Mouse (Mus musculus) intestine, embryonic 15.5 days (tissue): Measurements from ENCODE around the gene Pstk. TPM values are rescaled to one million over a fixed set of nuclear protein-coding genes. Genes with fewer than 3 reads are reported as not detected.

Experiments used
- ATAC-seq: fragments of 200-750 bp; cut with Nextera tagmentation; 2 replicates; pipeline ENCODE4 v1.8.0; 2017; ENCODE audit warnings: moderate TSS enrichment, moderate library complexity
- H3K27ac ChIP-seq: fragments of 300-500 bp; sonication (generic); 2 replicates; pipeline ENCODE4 v1.5.1; 2015; ENCODE audit warnings: mild to moderate bottlenecking, inconsistent platforms
- H3K27me3 ChIP-seq: fragments of 300-500 bp; sonication (generic); replicated peaks from 2 replicates; pipeline ENCODE4 v1.6.1; 2015; ENCODE audit warnings: inconsistent platforms
- H3K36me3 ChIP-seq: fragments of 300-500 bp; sonication (generic); 2 replicates; pipeline ENCODE4 v1.6.1; 2015; ENCODE audit warnings: inconsistent platforms
- H3K4me1 ChIP-seq: fragments of 300-500 bp; sonication (generic); replicated peaks from 2 replicates; pipeline ENCODE4 v1.6.1; 2015; ENCODE audit warnings: inconsistent platforms
- H3K4me2 ChIP-seq: fragments of 300-500 bp; sonication (generic); replicated peaks from 2 replicates; pipeline ENCODE4 v1.6.1; 2015; ENCODE audit warnings: mild to moderate bottlenecking, inconsistent platforms
- H3K4me3 ChIP-seq: fragments of 300-500 bp; sonication (generic); replicated peaks from 2 replicates; pipeline ENCODE4 v1.5.1; 2015; ENCODE audit warnings: inconsistent platforms
- H3K9ac ChIP-seq: fragments of 300-500 bp; sonication (generic); 2 replicates; pipeline ENCODE4 v1.6.1; 2015; ENCODE audit warnings: inconsistent platforms
- H3K9me3 ChIP-seq: fragments of 300-500 bp; sonication (generic); 2 replicates; pipeline ENCODE4 v1.6.1; 2016; ENCODE audit warnings: inconsistent platforms
- WGBS: fragments of 180-500 bp; shearing (Covaris S2); methylation state at CpG from one replicate; pipeline ENCODE4 v1.1.7; 2015; 5-methylcytosine and 5-hydroxymethylcytosine counted together
- polyA plus RNA-seq: library from polyadenylated mRNA; unstranded; fragments of >200 nt; fragmentation: Nextera tagmentation; extraction: Ambion mirVana; gene quantifications from 2 replicates; pipeline ENCODE4 v1.2.1, GENCODE M21; 2015

The Pstk gene
- polyA plus RNA-seq, result 71.2 and 75.7 TPM in 2 replicates

- no peaks in the 10 kb centered on the region for H3K36me3 ChIP-seq
- H3K4me2 ChIP-seq, result peak within 1 kb of the TSS; percentile 75
- peak; percentile 98 for ATAC-seq
- H3K4me3 ChIP-seq, result peak within 1 kb of the TSS; percentile 81
- H3K9ac ChIP-seq, result peak within 1 kb of the TSS; percentile 95
- no peaks in the 10 kb centered on the region; the same call in 1 of the 2 replicates for H3K4me1 ChIP-seq
- H3K27me3 ChIP-seq, result no peaks in the 10 kb centered on the region
- peak within 1 kb of the TSS; percentile 99 for H3K27ac ChIP-seq
- WGBS, result 4% methylated on average over 47 of the region's 47 CpGs
- no peaks in the 10 kb centered on the region for H3K9me3 ChIP-seq
Observed at GRCm38 (mm10) chr7:131370648-131371469, at the start of gene Pstk. Gene Pstk (plus strand): TSS chr7:131371141.

GRCm38 (mm10) chr7:131322192-131322591, 48.7 kb upstream of the Pstk start, which contains the start of gene Cuzd1:
Gene Cuzd1 (minus strand): TSS chr7:131322292.
- ATAC-seq, result no peak
- Histone ChIP-seq H3K9me3 (no peaks in the 10 kb centered on the region), H3K4me3 (no peak within 1 kb of the TSS), H3K4me1 (no peaks in the 10 kb centered on the region), H3K9ac (no peak within 1 kb of the TSS), H3K27me3 (no peaks in the 10 kb centered on the region), H3K27ac (no peak within 1 kb of the TSS), H3K36me3 (no peaks in the 10 kb centered on the region), H3K4me2 (no peak within 1 kb of the TSS)
- 84% methylated on average over 2 of the region's 2 CpGs for WGBS

- H3K4me1 ChIP-seq, result no peaks in the 10 kb centered on the region
- no peaks in the 10 kb centered on the region for H3K27me3 ChIP-seq
- H3K4me3 ChIP-seq, result no peak overlapping the region
- no peak for ATAC-seq
- WGBS, result 85% methylated on average over 5 of the region's 5 CpGs
- H3K36me3 ChIP-seq, result no peaks in the 10 kb centered on the region
- H3K4me2 ChIP-seq, result no peak overlapping the region
- H3K9me3 ChIP-seq, result no peaks in the 10 kb centered on the region
- H3K27ac ChIP-seq, result no peak overlapping the region
- no peak overlapping the region for H3K9ac ChIP-seq
Observed at GRCm38 (mm10) chr7:131327054-131327453, 43.9 kb upstream of the Pstk start.

- no peaks in the 10 kb centered on the region for H3K9me3 ChIP-seq
- WGBS, result 93% methylated on average over 5 of the region's 5 CpGs
- ATAC-seq, result no peak
- no peaks in the 10 kb centered on the region for H3K27me3 ChIP-seq
- no peaks in the 10 kb centered on the region for H3K36me3 ChIP-seq
- no peaks in the 10 kb centered on the region for H3K4me1 ChIP-seq
- no peak within 1 kb of the TSS for H3K4me2 ChIP-seq
- no peak within 1 kb of the TSS for H3K4me3 ChIP-seq
- no peak within 1 kb of the TSS for H3K9ac ChIP-seq
- H3K27ac ChIP-seq, result no peak within 1 kb of the TSS
Observed at GRCm38 (mm10) chr7:131329416-131329815, 41.5 kb upstream of the Pstk start, which contains the start of gene Fam24b. Gene Fam24b (minus strand): TSS chr7:131329516.

GRCm38 (mm10) chr7:131331688-131332087, 39.3 kb upstream of the Pstk start:
- ATAC-seq, result no peak
- H3K27me3 ChIP-seq, result no peaks in the 10 kb centered on the region
- H3K9ac ChIP-seq, result no peak overlapping the region
- no peaks in the 10 kb centered on the region for H3K4me1 ChIP-seq
- no peaks in the 10 kb centered on the region for H3K9me3 ChIP-seq
- no peak overlapping the region for H3K4me2 ChIP-seq
- H3K36me3 ChIP-seq, result no peaks in the 10 kb centered on the region
- H3K4me3 ChIP-seq, result no peak overlapping the region
- H3K27ac ChIP-seq, result no peak overlapping the region
- WGBS, result 68% methylated on average over 2 of the region's 2 CpGs

GRCm38 (mm10) chr7:131333564-131333963, 37.4 kb upstream of the Pstk start, which contains the start of gene Fam24a:
Gene Fam24a (plus strand): TSS chr7:131333864.
- no peak within 1 kb of the TSS for H3K4me2 ChIP-seq
- no peak for ATAC-seq
- no peaks in the 10 kb centered on the region for H3K27me3 ChIP-seq
- H3K36me3 ChIP-seq, result no peaks in the 10 kb centered on the region
- no peak within 1 kb of the TSS for H3K4me3 ChIP-seq
- H3K9ac ChIP-seq, result no peak within 1 kb of the TSS
- no peaks in the 10 kb centered on the region for H3K4me1 ChIP-seq
- WGBS, result 56% methylated on average over 1 of the region's 1 CpGs
- no peak within 1 kb of the TSS for H3K27ac ChIP-seq
- no peaks in the 10 kb centered on the region for H3K9me3 ChIP-seq

GRCm38 (mm10) chr7:131337502-131338068, 33.4 kb upstream of the Pstk start:
- Histone ChIP-seq H3K36me3 (0 out of 2 replicates have a peak, but pooled peaks cover 10% of the 10 kb centered on the region), H3K9ac (no peak overlapping the region), H3K9me3 (no peaks in the 10 kb centered on the region), H3K27ac (no peak overlapping the region), H3K4me2 (no peak overlapping the region), H3K4me1 (no peaks in the 10 kb centered on the region), H3K4me3 (no peak overlapping the region), H3K27me3 (no peaks in the 10 kb centered on the region)
- 46% methylated on average over 8 of the region's 8 CpGs for WGBS
- ATAC-seq, result no peak

GRCm38 (mm10) chr7:131345856-131346541, 24.9 kb upstream of the Pstk start:
- H3K4me1 ChIP-seq, result no peaks in the 10 kb centered on the region
- no peak overlapping the region for H3K4me3 ChIP-seq
- 80% methylated on average over 7 of the region's 7 CpGs for WGBS
- H3K9ac ChIP-seq, result no peak overlapping the region
- ATAC-seq, result no peak
- no peak overlapping the region for H3K4me2 ChIP-seq
- no peaks in the 10 kb centered on the region for H3K27me3 ChIP-seq
- H3K36me3 ChIP-seq, result peaks cover 22% of the 10 kb centered on the region; the same call in 1 of the 2 replicates
- H3K27ac ChIP-seq, result no peak overlapping the region
- H3K9me3 ChIP-seq, result no peaks in the 10 kb centered on the region

GRCm38 (mm10) chr7:131356105-131356504, 14.8 kb upstream of the Pstk start:
- 95% methylated on average over 13 of the region's 13 CpGs for WGBS
- H3K4me2 ChIP-seq, result no peak overlapping the region
- H3K4me1 ChIP-seq, result no peaks in the 10 kb centered on the region
- no peaks in the 10 kb centered on the region for H3K9me3 ChIP-seq
- peaks cover 16% of the 10 kb centered on the region for H3K36me3 ChIP-seq
- no peak overlapping the region for H3K4me3 ChIP-seq
- H3K9ac ChIP-seq, result no peak overlapping the region
- no peak for ATAC-seq
- H3K27me3 ChIP-seq, result no peaks in the 10 kb centered on the region
- H3K27ac ChIP-seq, result no peak overlapping the region

GRCm38 (mm10) chr7:131362269-131362614, 8.7 kb upstream of the Pstk start:
- peak overlapping the region; percentile 95 for H3K4me3 ChIP-seq
- peak; percentile 76 for ATAC-seq
- H3K27me3 ChIP-seq, result no peaks in the 10 kb centered on the region
- no peaks in the 10 kb centered on the region for H3K9me3 ChIP-seq
- H3K9ac ChIP-seq, result peak overlapping the region; percentile 96
- under 1% methylated on average over 35 of the region's 35 CpGs for WGBS
- H3K27ac ChIP-seq, result peak overlapping the region; percentile 96
- H3K36me3 ChIP-seq, result peaks cover 6% of the 10 kb centered on the region; the same call in 1 of the 2 replicates
- H3K4me1 ChIP-seq, result peaks cover 6% of the 10 kb centered on the region; the same call in 1 of the 2 replicates
- peak overlapping the region; percentile 94 for H3K4me2 ChIP-seq

GRCm38 (mm10) chr7:131362615-131363300, 8.2 kb upstream of the Pstk start, which contains the start of gene 2310057M21Rik:
Gene 2310057M21Rik (minus strand): TSS chr7:131362759.
- H3K27ac ChIP-seq, result peak within 1 kb of the TSS; percentile 96
- peak; percentile 98 for ATAC-seq
- H3K27me3 ChIP-seq, result no peaks in the 10 kb centered on the region
- H3K36me3 ChIP-seq, result peaks cover 2% of the 10 kb centered on the region; the same call in 1 of the 2 replicates
- peaks cover 6% of the 10 kb centered on the region; the same call in 1 of the 2 replicates for H3K4me1 ChIP-seq
- H3K9me3 ChIP-seq, result no peaks in the 10 kb centered on the region
- under 1% methylated on average over 55 of the region's 55 CpGs for WGBS
- peak within 1 kb of the TSS; percentile 94 for H3K4me2 ChIP-seq
- peak within 1 kb of the TSS; percentile 96 for H3K9ac ChIP-seq
- peak within 1 kb of the TSS; percentile 95 for H3K4me3 ChIP-seq
